Mouse (Mus musculus) spleen, adult 2 months (tissue): ENCODE data around the gene Cep85l.

Source experiments
- CTCF ChIP-seq: fragments of 200-500 bp; IDR thresholded peaks from 2 replicates; pipeline ENCODE4 v1.5.1; 2011; ENCODE audit warnings: mild to moderate bottlenecking, inconsistent platforms; ENCODE audit not compliant: insufficient read depth, insufficient read length, insufficient replicate concordance; ENCODE audit errors: extremely low read depth
- POLR2A ChIP-seq: fragments of 200-500 bp; IDR thresholded peaks from 2 replicates; pipeline ENCODE4 v1.6.1; 2011; ENCODE audit warnings: low read depth, low read length, inconsistent platforms

DNA sequence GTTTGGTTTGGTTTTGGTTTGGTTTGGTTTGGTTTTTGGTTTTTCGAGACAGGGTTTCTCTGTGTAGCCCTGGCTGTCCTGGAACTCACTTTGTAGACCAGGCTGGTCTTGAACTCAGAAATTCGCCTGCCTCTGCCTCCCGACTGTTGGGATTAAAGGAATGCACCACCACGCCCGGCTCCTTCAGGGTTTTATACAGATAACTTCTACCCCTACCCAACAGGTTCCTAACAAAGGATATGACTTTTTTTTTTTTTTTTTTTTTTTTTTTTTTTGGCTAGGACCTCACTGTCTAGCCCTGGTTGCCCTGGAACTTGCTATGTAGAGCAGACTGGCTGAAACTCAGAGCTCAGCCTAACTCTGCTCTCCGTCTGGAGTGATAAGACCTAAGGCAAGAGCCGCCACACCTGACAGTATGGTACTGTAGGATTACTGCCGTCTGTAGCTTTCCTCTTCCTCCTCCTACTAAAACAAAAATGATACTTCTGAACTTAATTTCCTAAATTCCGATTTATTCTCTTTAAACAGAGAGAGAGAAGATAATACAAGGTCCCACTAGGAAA is 37.5 kb downstream of the Cep85l start:
- TF ChIP-seq POLR2A = no peak
- TF ChIP-seq CTCF = no peak
